Mouse (Mus musculus) limb, embryonic 10.5 days (tissue): ENCODE measurements around the gene Lrrc10b. TPM values are rescaled to one million over a fixed set of nuclear protein-coding genes. Genes with fewer than 3 reads are reported as not detected.

Experiments
- DNase-seq: peaks from one replicate; pipeline ENCODE4 v3.0.0-alpha.2; 2017; ENCODE audit warnings: low spot score
- H3K27ac ChIP-seq: fragments of 300-500 bp; sonication (generic); 2 replicates; pipeline ENCODE4 v1.5.1; 2016; ENCODE audit warnings: mild to moderate bottlenecking
- H3K27me3 ChIP-seq: fragments of 300-500 bp; sonication (generic); 2 replicates; pipeline ENCODE4 v1.6.1; 2016; ENCODE audit warnings: low read depth, mild to moderate bottlenecking; ENCODE audit not compliant: poor library complexity, severe bottlenecking
- H3K36me3 ChIP-seq: fragments of 300-500 bp; sonication (generic); 2 replicates; pipeline ENCODE4 v1.6.1; 2016; ENCODE audit warnings: mild to moderate bottlenecking, moderate library complexity
- H3K4me1 ChIP-seq: fragments of 300-500 bp; sonication (generic); 2 replicates; pipeline ENCODE4 v1.6.1; 2016
- H3K4me3 ChIP-seq: fragments of 300-500 bp; sonication (generic); 2 replicates; pipeline ENCODE4 v1.5.1; 2016; ENCODE audit warnings: mild to moderate bottlenecking, moderate library complexity
- H3K9me3 ChIP-seq: fragments of 300-500 bp; sonication (generic); replicated peaks from 2 replicates; pipeline ENCODE4 v1.6.1; 2016; ENCODE audit warnings: mild to moderate bottlenecking
- WGBS: fragments of 180-500 bp; shearing (Covaris S2); methylation state at CpG from one replicate; pipeline ENCODE4 v1.1.7; 2016; 5-methylcytosine and 5-hydroxymethylcytosine counted together
- polyA plus RNA-seq: library from polyadenylated mRNA; unstranded; fragments of >200 nt; fragmentation: Nextera tagmentation; extraction: Ambion mirVana; gene quantifications from 2 replicates; pipeline ENCODE4 v1.2.1, GENCODE M21; 2016

Gene Lrrc10b
- polyA plus RNA-seq, 1 experiment from 2014 or later: 0.11 TPM

DNA sequence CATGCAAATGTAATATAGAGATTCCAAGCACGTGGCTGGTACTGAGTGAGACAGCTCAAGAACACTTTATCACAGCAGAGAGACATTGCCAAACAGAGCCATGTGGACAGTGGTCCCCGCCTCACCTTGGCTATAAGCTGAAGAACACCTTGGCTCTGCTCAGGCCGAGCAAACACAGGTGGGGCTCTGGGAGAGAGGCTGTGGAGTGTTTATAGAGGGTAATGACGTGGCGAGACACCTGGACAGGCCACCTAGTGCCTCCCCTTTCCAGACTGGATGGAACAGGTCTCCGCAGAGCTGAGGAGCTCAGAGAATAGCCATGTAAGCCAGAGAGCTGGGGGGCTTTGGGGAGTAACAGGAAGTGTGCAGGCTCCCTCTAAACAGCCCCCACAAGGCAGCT lies 22.3 kb downstream of the Lrrc10b start:
- H3K27ac ChIP-seq: no peak overlapping the region

DNA sequence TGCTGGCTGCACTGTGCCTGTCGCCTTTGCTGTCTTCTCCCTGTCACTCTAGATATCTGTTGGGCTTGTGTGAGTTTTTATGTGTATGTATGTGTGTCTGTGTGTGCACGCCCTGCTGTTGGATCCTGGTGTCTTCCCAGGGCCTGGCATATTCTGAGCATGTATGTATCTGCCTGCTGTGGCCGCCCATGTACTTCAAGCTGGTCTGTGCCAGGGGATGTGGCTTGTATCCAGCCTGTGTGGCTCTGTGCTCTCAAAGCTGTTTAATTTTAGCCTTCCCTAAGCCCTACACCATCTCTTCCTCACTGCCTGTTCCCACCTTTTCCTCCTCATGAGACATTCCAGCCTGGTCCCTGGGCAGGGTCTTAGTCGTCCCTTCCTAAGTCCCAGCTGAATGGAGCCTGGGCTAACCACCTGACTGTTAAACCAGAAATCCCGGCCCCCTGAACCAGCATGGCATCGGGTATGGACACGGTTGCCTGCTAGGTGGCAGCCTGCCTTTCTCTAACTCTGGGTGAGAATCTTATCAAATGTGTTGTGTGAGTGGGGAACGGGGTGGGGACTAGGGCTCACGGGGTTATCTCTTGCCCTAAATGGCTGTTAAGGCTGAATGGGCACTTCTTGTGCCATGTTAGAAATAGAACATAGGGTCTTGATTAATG lies 23.3 kb downstream of the Lrrc10b start:
- Histone ChIP-seq H3K9me3 (no peaks in the 10 kb centered on the region), H3K27ac (no peak overlapping the region), H3K27me3 (peaks cover 14% of the 10 kb centered on the region), H3K4me1 (peaks cover 30% of the 10 kb centered on the region), H3K36me3 (no peaks in the 10 kb centered on the region), H3K4me3 (no peak overlapping the region)
- WGBS: 76% methylated on average over 9 of the region's 9 CpGs
- DNase-seq: no peak

More for the DNA sequence above, 22.3 kb downstream of the Lrrc10b start:
- Histone ChIP-seq H3K4me1 (peaks cover 30% of the 10 kb centered on the region), H3K36me3 (no peaks in the 10 kb centered on the region), H3K27me3 (peaks cover 14% of the 10 kb centered on the region), H3K9me3 (no peaks in the 10 kb centered on the region), H3K4me3 (no peak overlapping the region)
- DNase-seq: no peak
- 78% methylated on average over 6 of the region's 6 CpGs for WGBS

DNA sequence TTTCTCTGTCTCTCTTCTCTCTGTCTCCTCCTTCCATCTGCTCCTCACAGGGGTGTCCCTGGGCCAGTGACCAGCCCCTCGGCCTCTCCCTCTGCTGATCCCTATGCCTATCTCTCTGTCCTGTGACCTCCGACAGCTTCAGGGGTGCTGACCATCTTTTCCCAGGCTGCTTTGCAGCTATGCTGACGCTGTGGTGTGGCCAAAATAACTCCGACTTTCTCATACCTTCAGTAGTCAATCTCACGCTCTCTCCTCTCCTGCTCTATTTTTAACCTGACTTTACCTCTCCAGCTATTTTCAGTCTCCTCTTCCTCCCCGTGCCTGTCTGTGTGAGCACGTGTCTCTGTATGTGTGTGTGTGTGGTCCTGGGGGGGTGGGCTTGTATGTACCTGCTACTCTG lies 24.0 kb downstream of the Lrrc10b start:
- Histone ChIP-seq H3K36me3 (no peaks in the 10 kb centered on the region), H3K4me3 (no peak overlapping the region), H3K27ac (no peak overlapping the region), H3K27me3 (peaks cover 14% of the 10 kb centered on the region), H3K4me1 (peaks cover 32% of the 10 kb centered on the region), H3K9me3 (no peaks in the 10 kb centered on the region)
- no peak for DNase-seq
- WGBS: 78% methylated on average over 7 of the region's 7 CpGs

DNA sequence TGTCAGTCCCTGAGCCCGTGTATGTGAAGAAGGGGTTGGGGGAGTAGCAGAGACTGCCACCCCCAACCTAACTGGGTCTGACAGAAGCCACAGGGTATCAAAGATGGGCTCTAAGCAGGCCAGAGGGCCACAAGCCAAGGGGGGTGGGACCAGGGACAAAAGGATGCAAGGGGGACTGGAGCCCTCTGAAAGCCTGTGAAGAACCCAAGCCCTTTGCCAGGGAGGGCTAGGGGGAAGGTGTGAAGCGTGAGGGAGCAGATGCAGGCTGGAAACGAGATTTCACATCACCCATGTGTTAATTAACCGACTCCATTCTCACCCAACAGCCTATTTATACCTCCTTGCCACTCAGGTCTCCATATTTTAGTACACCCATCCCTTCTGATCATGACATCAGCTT lies 25.4 kb downstream of the Lrrc10b start:
- DNase-seq: no peak
- 37% methylated on average over 4 of the region's 4 CpGs for WGBS
- no peaks in the 10 kb centered on the region for H3K9me3 ChIP-seq
- no peak overlapping the region for H3K27ac ChIP-seq
- no peaks in the 10 kb centered on the region for H3K36me3 ChIP-seq
- H3K4me1 ChIP-seq: peaks cover 43% of the 10 kb centered on the region
- H3K4me3 ChIP-seq: no peak overlapping the region
- H3K27me3 ChIP-seq: peaks cover 18% of the 10 kb centered on the region

DNA sequence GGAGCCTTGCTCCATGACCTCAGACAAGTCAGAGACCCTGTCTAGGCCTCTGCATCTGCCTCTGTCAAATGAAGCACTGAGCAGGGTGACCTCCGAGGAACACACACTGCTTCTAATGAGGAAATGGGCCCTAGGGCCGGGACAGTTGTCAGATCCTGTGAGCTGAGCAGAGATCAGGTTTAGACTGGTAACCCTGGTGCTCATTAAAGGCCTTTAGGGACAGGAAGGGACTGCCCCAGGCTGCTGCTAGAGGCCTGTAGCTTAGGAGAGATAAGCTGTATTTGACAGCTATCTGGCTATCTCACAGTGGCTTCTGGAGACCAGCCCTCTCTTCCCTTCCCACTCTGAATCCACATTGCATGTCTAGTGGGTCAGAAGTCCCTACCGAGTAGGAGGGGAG lies 25.9 kb downstream of the Lrrc10b start:
- 16% methylated on average over 3 of the region's 3 CpGs for WGBS
- Histone ChIP-seq H3K9me3 (no peaks in the 10 kb centered on the region), H3K4me3 (no peak overlapping the region), H3K27ac (no peak overlapping the region), H3K36me3 (no peaks in the 10 kb centered on the region), H3K27me3 (peaks cover 22% of the 10 kb centered on the region), H3K4me1 (peaks cover 43% of the 10 kb centered on the region)
- DNase-seq: no peak

DNA sequence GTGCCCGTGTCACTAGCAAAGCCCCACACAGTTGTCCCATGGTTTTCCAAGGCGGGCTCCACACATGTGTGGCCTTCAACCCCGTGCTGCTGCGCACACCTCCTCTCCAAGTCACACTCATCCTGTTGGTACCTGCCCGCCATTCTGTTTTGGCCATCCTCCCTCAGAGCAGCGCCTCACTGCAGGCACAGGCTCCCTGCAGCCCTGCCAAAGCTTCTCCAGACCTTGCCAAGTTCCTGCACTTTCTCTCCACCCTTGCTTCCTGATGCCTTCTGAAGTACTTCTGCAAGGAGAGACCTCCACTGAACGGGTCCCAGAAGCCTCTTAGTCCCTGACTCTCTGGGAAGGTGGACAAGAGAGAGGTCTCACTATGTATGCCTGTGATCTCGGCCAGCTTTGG lies 27.9 kb downstream of the Lrrc10b start:
- Histone ChIP-seq H3K36me3 (no peaks in the 10 kb centered on the region), H3K9me3 (no peaks in the 10 kb centered on the region), H3K4me3 (no peak overlapping the region), H3K4me1 (peaks cover 52% of the 10 kb centered on the region), H3K27ac (no peak overlapping the region), H3K27me3 (peaks cover 28% of the 10 kb centered on the region)
- 92% methylated on average over 8 of the region's 8 CpGs for WGBS
- DNase-seq: no peak

DNA sequence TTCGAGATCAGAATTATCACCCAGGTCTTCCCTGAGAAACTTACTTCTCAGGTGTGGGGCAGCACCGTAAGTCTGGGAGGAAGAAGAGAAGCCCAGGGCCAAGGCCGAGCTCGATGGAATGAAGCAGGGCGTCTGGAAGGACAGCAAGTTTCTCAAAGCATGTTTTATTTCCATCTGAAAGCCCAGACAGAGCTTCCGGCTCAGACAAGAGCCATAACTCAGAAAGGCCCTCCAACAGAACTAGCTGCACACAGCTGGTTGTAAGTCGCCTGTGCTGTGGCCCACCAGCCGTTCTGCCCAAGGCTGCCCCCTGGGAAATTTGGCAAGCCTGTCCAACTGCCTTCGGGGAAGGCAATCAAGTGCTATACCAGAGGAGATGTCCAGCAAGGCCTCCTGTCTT lies 29.8 kb downstream of the Lrrc10b start:
- H3K4me1 ChIP-seq: peaks cover 60% of the 10 kb centered on the region
- H3K36me3 ChIP-seq: no peaks in the 10 kb centered on the region
- 70% methylated on average over 9 of the region's 9 CpGs for WGBS
- peaks cover 38% of the 10 kb centered on the region for H3K27me3 ChIP-seq
- no peak for DNase-seq
- peak overlapping the region; percentile 72; the same call in 1 of the 2 replicates for H3K27ac ChIP-seq
- no peaks in the 10 kb centered on the region for H3K9me3 ChIP-seq
- H3K4me3 ChIP-seq: no peak overlapping the region

DNA sequence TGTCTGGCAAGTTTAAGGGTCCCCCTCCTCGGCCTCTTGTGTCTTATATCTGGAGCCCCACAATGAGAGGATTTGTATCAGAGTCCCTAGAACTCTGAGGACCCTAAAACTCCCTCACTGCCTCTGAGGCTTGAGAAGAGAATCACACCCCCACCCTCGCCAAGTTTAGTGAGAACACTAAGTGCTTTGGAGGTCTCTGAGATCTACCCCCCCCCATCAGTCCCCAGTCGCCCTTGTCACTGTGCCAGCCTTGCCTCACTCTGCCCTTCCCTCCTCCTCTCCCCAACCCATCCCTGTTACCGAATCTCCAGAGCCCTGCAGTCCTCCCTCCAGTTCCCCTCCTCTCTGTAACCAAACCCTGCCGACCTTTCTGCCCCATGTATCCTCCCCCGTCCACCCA lies 30.5 kb downstream of the Lrrc10b start:
- 40% methylated on average over 6 of the region's 6 CpGs for WGBS
- peaks cover 41% of the 10 kb centered on the region for H3K27me3 ChIP-seq
- H3K9me3 ChIP-seq: no peaks in the 10 kb centered on the region
- peak overlapping the region; percentile 72 for H3K27ac ChIP-seq
- no peaks in the 10 kb centered on the region for H3K36me3 ChIP-seq
- peaks cover 65% of the 10 kb centered on the region for H3K4me1 ChIP-seq
- no peak for DNase-seq
- H3K4me3 ChIP-seq: 0 out of 2 replicates have a peak overlapping the region, but pooled peaks have one; percentile 28

DNA sequence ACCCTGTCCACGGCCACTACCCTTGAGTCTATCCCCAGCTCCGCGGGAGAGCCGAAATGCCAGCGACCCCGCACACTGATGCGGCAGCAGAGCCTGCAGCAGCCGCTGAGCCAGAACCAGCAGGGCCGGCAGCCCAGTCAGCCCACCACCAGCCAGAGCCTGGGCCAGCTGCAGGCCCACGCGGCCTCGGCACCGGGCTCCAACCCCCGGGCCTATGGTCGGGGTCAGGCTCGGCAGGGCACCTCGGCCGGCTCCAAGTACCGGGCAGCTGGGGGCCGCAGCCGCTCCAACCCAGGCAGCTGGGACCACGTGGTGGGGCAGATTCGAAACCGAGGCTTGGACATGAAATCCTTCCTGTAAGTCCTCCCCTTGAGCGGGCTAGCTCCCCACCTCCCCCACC lies 31.0 kb downstream of the Lrrc10b start:
- peaks cover 46% of the 10 kb centered on the region for H3K27me3 ChIP-seq
- no peaks in the 10 kb centered on the region for H3K36me3 ChIP-seq
- DNase-seq: no peak
- no peaks in the 10 kb centered on the region for H3K9me3 ChIP-seq
- H3K4me1 ChIP-seq: peaks cover 65% of the 10 kb centered on the region
- 27% methylated on average over 25 of the region's 25 CpGs for WGBS
- H3K4me3 ChIP-seq: peak overlapping the region; percentile 28
- H3K27ac ChIP-seq: peak overlapping the region; percentile 72

DNA sequence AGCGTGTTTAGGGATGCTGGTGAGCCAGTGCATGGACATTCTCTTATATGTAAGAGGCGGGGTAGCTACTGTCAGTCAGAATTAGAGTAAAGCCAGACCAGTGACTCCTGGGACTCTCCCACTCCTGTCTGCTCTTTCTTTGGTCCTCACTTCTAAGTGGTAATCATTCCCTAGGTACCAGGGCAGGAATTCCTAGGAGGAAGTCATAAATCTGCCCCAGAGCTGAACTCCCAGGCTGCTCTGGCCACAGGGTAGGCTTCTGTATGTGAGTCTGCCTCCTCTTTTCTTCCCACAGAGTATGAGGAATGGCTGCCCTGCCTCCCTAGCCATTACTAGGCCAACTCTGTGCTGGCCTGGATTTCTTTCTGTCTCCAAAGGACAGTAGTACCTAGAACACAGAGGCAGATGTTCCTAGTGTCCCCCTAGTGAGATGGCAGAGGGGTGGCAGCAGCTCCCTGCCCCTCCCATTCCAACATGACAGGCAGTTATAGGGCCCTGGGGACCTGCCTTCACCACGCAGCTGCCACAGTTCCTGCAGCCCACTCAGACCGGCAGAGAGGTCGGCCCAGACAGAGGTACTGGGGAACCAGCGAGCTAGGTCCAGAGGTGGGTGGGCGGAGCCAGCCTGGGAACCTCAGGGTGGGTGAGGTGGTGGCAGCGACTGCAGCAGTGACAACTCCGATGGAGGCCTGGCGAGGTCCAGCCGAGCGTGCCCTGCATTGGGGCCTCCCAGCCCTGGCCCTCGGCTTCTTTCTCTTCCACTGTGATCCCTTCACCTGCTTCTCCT lies 31.6 kb downstream of the Lrrc10b start:
- Histone ChIP-seq H3K4me3 (peak overlapping the region; percentile 28), H3K36me3 (no peaks in the 10 kb centered on the region), H3K27me3 (peaks cover 52% of the 10 kb centered on the region), H3K27ac (peak overlapping the region; percentile 72), H3K9me3 (no peaks in the 10 kb centered on the region), H3K4me1 (peaks cover 60% of the 10 kb centered on the region)
- peak; percentile 50 for DNase-seq
- WGBS: 15% methylated on average over 13 of the region's 13 CpGs

DNA sequence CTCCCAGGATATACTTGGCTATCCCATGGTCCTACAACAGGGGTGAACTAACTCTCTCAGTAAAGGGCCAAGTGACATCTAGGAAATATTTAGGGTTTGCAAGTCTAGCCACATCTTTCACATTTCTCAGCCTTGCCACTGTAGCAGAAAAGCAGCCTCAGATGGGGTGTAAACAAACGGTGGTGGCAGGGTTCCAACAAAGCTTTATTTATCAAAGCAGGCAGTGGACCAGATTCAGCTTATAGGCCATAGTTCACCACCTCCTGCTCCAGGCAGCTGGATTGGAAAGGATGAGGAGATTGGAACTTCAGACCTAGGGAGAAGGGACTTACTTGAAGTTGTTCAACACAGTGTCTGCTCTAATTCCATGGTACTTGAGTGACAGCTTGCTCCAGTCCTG lies 32.5 kb downstream of the Lrrc10b start:
- Histone ChIP-seq H3K27ac (no peak overlapping the region), H3K4me1 (peaks cover 60% of the 10 kb centered on the region), H3K36me3 (no peaks in the 10 kb centered on the region), H3K9me3 (no peaks in the 10 kb centered on the region), H3K27me3 (peaks cover 49% of the 10 kb centered on the region), H3K4me3 (no peak overlapping the region)
- 45% methylated on average over 1 of the region's 1 CpGs for WGBS
- DNase-seq: no peak

DNA sequence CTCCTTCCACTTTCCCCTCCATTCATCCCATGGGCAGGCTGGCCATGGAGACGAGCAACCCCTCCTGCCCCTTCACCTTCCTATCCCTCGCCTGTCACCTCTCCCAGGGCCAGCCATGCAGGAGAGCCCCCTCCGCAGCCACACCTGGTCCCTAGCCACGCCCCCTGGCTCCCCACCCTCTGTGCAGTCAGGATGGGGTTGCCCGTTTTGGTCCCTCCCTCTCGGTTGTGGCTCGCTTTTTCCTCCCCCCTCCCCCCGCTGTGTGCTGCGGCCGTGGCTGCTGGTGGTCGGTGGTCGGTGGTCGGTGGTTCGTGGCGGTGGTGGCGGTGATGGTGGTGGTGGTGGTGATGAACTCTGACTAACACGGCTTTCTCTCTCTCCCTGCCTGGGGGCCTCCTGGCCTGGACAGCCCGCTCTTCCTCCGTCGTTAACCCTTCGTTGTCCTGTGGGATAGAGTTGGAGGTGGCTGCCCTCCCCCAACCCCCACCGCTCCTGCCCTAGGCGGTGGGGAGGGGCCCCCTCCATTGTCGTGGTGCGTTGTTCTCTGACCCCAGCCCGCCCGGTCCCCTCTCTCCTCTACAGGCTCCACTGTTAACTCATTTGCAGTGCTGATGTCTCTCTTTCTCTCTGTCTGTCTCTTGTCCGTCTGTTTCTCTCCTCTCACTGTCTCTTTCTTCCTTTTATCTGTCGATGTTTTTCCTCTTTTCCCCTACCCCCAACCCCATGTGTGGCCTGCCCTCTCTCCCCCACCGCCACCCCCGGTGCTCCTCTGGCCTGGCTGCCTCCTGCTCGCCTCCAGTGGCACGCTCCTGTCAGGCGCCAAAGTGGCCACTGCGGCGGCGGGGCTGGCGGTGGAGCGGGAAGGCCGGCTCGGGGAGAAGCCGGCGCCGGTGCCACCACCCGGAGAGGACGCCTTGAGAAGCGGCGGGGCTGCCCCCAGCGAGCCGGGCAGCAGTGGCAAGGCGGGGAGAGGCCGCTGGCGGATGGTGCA lies 35.0 kb downstream of the Lrrc10b start:
- H3K27me3 ChIP-seq: peaks cover 55% of the 10 kb centered on the region

More for the DNA sequence above, 35.0 kb downstream of the Lrrc10b start:
- Histone ChIP-seq H3K4me3 (peak overlapping the region; percentile 47), H3K9me3 (no peaks in the 10 kb centered on the region), H3K36me3 (no peaks in the 10 kb centered on the region), H3K4me1 (peaks cover 48% of the 10 kb centered on the region), H3K27ac (peak overlapping the region; percentile 64)
- peak; percentile 56 for DNase-seq
- 1% methylated on average over 53 of the region's 53 CpGs for WGBS
